Mouse (Mus musculus) spleen, adult 2 months (tissue): ENCODE data around the gene Rpl23a. TPM values are rescaled to one million over a fixed set of nuclear protein-coding genes. Genes with fewer than 3 reads are reported as not detected.
A peak's percentile ranks its signal among the peaks of the same experiment; 100 is the strongest.

Source experiments
- DNase-seq, 2 experiments: peaks; one replicate each; pipeline versions ENCODE4 v3.0.0 to v3.0.0-alpha.2; 2012 to 2021; ENCODE audit warnings: low spot score in 2 of 2, low read depth in 1 of 2
- H3K27ac ChIP-seq: fragments of 200-500 bp; 2 replicates; pipeline ENCODE4 v1.5.1; 2012; ENCODE audit warnings: low read length, inconsistent platforms; ENCODE audit not compliant: insufficient read depth
- H3K27me3 ChIP-seq: fragments of 200-500 bp; 2 replicates; pipeline ENCODE4 v1.6.1; 2012; ENCODE audit warnings: mild to moderate bottlenecking, moderate library complexity, low read length, inconsistent platforms; ENCODE audit not compliant: control insufficient read depth, insufficient read depth
- H3K36me3 ChIP-seq: fragments of 200-500 bp; 2 replicates; pipeline ENCODE4 v1.6.1; 2012; ENCODE audit warnings: mild to moderate bottlenecking, low read length, inconsistent platforms; ENCODE audit not compliant: control insufficient read depth, insufficient read depth
- H3K4me1 ChIP-seq: fragments of 200-500 bp; 2 replicates; pipeline ENCODE4 v1.6.1; 2011; ENCODE audit warnings: inconsistent platforms; ENCODE audit not compliant: control insufficient read depth, insufficient read depth, insufficient read length
- H3K4me3 ChIP-seq: fragments of 200-500 bp; 2 replicates; pipeline ENCODE4 v1.5.1; 2011; ENCODE audit warnings: mild to moderate bottlenecking, inconsistent platforms; ENCODE audit not compliant: insufficient read depth, insufficient read length; ENCODE audit errors: extremely low read depth
- CTCF ChIP-seq: fragments of 200-500 bp; IDR thresholded peaks from 2 replicates; pipeline ENCODE4 v1.5.1; 2011; ENCODE audit warnings: mild to moderate bottlenecking, inconsistent platforms; ENCODE audit not compliant: insufficient read depth, insufficient read length, insufficient replicate concordance; ENCODE audit errors: extremely low read depth
- POLR2A ChIP-seq: fragments of 200-500 bp; IDR thresholded peaks from 2 replicates; pipeline ENCODE4 v1.6.1; 2011; ENCODE audit warnings: low read depth, low read length, inconsistent platforms
- WGBS: fragments of 180-500 bp; shearing (Covaris S2); methylation state at CpG from one replicate; pipeline ENCODE4 v1.1.7; 2018; 5-methylcytosine and 5-hydroxymethylcytosine counted together
- polyA plus RNA-seq: library from polyadenylated mRNA; depleted of rRNA; stranded (reverse); fragments of >200 nt; gene quantifications from 2 replicates; pipeline ENCODE4 v1.2.3, GENCODE M21; 2012

The Rpl23a gene
- polyA plus RNA-seq, 1 experiment = 169 TPM

DNA sequence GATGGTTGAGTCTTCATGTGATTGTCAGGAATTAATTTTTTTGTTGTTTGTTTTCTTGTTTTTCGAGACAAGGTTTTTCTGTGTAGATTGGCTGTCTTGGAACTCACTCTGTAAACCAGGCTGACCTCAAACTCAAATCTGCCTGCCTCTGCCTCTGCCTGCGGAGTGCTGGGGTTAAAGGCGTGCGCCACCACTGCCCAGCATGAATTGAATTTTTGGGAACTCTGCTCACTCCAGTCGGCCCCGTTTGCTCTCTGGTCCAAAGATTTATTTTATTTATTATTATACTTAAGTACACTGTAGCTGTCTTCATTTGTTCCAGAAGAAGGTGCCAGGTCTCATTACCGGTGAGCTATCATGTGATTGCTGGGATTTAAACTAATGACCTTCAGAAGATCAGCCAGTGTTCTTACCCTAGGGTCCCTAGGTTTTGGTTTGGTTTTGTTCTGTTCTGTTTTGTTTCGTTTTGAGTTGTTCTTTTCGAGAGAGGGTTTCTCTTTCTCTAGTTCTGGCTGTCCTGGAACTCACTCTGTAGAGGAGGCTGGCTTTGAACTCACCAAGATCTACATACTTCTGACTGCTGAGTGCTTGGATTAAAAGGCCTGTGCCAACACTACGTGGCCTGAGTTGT lies 615 bp upstream of the Rpl23a start:
- DNase-seq = no peak
- peaks cover 12% of the 10 kb centered on the region for H3K27me3 ChIP-seq
- no peak for TF ChIP-seq POLR2A
- TF ChIP-seq CTCF = no peak
- H3K4me3 ChIP-seq = no peak overlapping the region
- no peak overlapping the region for H3K27ac ChIP-seq
- 58% methylated on average over 10 of the region's 10 CpGs for WGBS
- peaks cover 18% of the 10 kb centered on the region for H3K36me3 ChIP-seq
- H3K4me1 ChIP-seq = peaks cover 9% of the 10 kb centered on the region

DNA sequence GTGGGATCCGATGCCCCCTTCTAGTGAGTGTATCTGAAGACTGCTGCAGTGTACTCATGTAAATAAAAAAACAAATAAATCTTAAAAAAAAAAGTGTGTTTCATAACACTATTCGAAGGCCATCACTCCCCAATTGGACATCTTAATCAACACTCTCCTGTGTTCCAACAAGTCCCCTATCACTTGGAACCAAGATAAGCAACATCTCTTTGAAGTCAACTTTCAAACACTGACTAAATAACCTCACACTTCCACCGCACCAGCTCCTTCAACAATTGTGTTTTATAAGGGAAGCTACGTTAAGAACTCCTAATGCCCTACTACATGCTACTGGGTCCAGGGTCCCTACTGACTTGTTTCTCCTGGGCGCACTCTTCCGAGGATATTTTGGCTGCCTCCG lies 934 bp downstream of the Rpl23a start:
- H3K4me3 ChIP-seq = peak overlapping the region; percentile 28; the same call in 1 of the 2 replicates
- peaks cover 5% of the 10 kb centered on the region; the same call in 1 of the 2 replicates for H3K4me1 ChIP-seq
- H3K36me3 ChIP-seq = peaks cover 18% of the 10 kb centered on the region
- H3K27ac ChIP-seq = no peak overlapping the region
- peaks cover 1% of the 10 kb centered on the region; the same call in 1 of the 2 replicates for H3K27me3 ChIP-seq
- 6% methylated on average over 7 of the region's 7 CpGs for WGBS
- no peak for DNase-seq
- TF ChIP-seq POLR2A (no peak), CTCF (no peak)

DNA sequence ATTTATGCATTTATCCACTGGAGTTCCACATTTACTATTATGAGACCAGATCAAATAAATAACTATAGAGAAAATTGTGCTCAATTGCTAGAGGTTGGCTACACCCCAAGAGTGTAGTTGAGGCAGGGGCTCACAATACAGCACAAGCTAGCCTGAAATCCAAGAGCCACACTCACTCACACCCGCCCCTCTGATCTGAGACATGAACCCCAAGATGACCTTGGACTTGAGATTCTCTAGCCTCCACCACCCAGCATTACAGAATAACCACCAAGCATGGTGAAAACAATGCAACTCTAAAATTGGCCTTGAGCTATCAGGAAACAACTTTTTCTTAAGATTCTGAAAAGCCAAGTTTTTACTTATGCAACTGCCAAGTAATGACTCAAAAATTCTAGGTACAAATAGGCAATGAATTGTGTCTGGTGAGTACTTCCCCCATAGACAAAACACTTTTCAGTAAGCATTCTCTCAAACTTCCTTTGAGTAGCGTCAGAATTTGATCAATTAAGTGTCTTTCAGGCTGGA lies 1.5 kb downstream of the Rpl23a start:
- no peak for TF ChIP-seq CTCF
- no peak for TF ChIP-seq POLR2A
- no peak overlapping the region for H3K27ac ChIP-seq

DNA sequence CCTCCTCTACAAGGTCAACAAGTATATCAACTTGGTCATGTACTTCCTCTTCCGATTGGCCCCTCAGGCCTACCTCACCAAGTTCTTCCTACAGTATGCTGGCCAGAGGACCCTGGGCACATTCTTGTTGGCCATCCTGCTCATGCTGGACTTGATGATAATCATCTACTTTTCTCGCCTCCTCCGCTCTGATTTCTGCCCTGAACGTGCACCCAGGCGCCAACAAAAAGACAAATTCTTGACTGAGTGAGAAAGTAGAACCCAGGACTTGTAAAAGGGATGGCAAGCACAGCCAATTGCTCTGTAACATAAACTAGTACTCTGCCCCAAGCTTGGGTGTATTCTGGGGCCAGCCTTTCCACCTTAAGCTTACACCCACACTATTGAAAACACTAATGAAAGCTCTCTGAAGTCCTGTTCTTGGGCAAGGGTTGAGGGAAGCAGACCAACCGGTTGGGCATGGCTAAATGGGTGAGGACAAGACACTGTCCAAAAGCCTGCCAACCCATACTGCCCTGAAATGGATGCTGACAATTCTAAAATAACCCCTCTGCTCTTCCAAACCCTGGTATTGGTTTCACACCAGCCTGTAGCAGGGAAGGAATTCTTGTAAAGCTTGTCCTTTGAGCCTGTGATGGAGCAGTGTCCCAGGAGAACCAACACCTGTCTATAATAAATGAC lies 3.2 kb downstream of the Rpl23a start:
- no peak for DNase-seq
- H3K36me3 ChIP-seq = peaks cover 18% of the 10 kb centered on the region
- H3K27ac ChIP-seq = no peak overlapping the region
- H3K4me1 ChIP-seq = peaks cover 8% of the 10 kb centered on the region
- no peak for TF ChIP-seq CTCF
- no peak for TF ChIP-seq POLR2A
- no peak overlapping the region for H3K4me3 ChIP-seq
- 85% methylated on average over 6 of the region's 6 CpGs for WGBS
- no peaks in the 10 kb centered on the region for H3K27me3 ChIP-seq

More for the DNA sequence above, 1.5 kb downstream of the Rpl23a start:
- Histone ChIP-seq H3K27me3 (no peaks in the 10 kb centered on the region), H3K36me3 (peaks cover 18% of the 10 kb centered on the region), H3K4me3 (no peak overlapping the region), H3K4me1 (peaks cover 5% of the 10 kb centered on the region; the same call in 1 of the 2 replicates)
- DNase-seq = no peak
- WGBS = 63% methylated on average over 2 of the region's 2 CpGs

DNA sequence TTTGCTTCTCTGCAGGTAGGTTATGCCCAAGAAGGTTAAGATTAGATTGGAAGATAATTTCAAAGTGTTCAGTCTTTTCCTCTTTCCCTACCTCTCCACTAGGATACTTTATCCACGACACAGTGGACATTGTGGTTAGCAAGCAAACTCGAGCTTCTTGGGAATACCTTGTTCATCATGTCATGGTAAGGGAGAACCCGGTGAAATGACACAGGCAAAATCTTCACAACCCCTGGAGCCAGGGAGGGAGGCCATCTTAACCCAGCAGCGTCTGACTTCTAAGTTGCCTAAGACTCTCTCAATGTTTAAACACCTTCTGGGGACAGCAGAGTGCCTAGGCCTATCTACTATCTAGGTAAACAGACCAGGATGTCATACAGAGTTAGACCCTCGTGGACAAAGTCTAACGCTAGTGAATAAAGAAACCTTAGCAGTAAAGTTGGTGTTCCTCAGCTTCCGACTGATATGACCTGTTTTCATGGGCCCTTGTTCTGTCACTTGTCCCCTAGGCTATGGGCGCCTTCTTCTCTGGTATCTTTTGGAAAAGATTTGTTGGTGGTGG lies 3.9 kb downstream of the Rpl23a start:
- Histone ChIP-seq H3K36me3 (peaks cover 18% of the 10 kb centered on the region), H3K4me3 (no peak overlapping the region), H3K27me3 (no peaks in the 10 kb centered on the region), H3K4me1 (peaks cover 8% of the 10 kb centered on the region), H3K27ac (no peak overlapping the region)
- TF ChIP-seq POLR2A (no peak), CTCF (no peak)
- no peak for DNase-seq
- WGBS = 55% methylated on average over 8 of the region's 8 CpGs

DNA sequence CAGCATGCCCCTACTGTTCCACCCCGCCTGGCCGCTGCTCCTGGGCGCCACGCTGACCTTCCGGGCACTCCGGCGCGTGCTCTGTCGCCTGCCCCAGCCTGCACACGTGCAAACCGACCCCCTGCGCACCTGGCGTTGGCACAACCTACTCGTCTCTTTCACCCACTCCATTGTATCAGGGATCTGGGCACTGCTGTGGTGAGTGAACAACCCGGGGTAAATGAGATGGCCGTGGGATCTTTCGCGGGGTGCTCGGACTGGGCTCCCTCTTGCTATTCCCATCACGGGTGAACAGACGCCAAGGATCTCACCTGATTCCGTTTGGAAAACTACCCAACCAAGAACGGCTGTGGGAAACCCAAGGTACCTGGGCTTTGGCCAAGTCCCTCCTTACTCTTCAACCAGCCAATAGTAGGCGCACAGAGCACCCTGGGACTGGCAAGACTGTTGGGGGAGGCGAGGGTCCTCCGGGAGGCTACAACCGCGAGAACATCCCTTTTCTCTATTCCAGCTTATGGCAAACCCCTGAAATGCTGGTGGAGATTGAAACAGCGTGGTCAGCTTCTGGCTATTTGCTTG lies 4.4 kb downstream of the Rpl23a start:
- Histone ChIP-seq H3K27me3 (no peaks in the 10 kb centered on the region), H3K4me3 (peak overlapping the region; percentile 55), H3K4me1 (peaks cover 8% of the 10 kb centered on the region), H3K36me3 (peaks cover 18% of the 10 kb centered on the region), H3K27ac (peak overlapping the region; percentile 73)
- WGBS = 4% methylated on average over 29 of the region's 29 CpGs
- no peak for TF ChIP-seq POLR2A
- TF ChIP-seq CTCF = no peak
- DNase-seq = no peak
